Mouse (Mus musculus) midbrain, embryonic 10.5 days (tissue): Measurements from ENCODE around the gene Gm14288. TPM values are rescaled to one million over a fixed set of nuclear protein-coding genes. Genes with fewer than 3 reads are reported as not detected.
"Not testable (repeated sequence)": the region's sequence is repeated elsewhere in the genome, so short reads cannot be mapped to it uniquely, and the experiment has no call there.

Experiments
- DNase-seq: peaks from one replicate; pipeline ENCODE4 v3.0.0-alpha.2; 2017; ENCODE audit warnings: low spot score
- H3K27ac ChIP-seq: fragments of 300-500 bp; sonication (generic); replicated peaks from 2 replicates; pipeline ENCODE4 v1.5.1; 2016; ENCODE audit warnings: mild to moderate bottlenecking
- H3K27me3 ChIP-seq: fragments of 300-500 bp; sonication (generic); 2 replicates; pipeline ENCODE4 v1.6.1; 2016; ENCODE audit warnings: low read depth, mild to moderate bottlenecking; ENCODE audit not compliant: poor library complexity, severe bottlenecking
- H3K36me3 ChIP-seq: fragments of 300-500 bp; sonication (generic); 2 replicates; pipeline ENCODE4 v1.6.1; 2016; ENCODE audit warnings: mild to moderate bottlenecking, moderate library complexity
- H3K4me1 ChIP-seq: fragments of 300-500 bp; sonication (generic); 2 replicates; pipeline ENCODE4 v1.6.1; 2016
- H3K4me3 ChIP-seq: fragments of 300-500 bp; sonication (generic); 2 replicates; pipeline ENCODE4 v1.5.1; 2016; ENCODE audit warnings: mild to moderate bottlenecking, moderate library complexity
- H3K9me3 ChIP-seq: fragments of 300-500 bp; sonication (generic); replicated peaks from 2 replicates; pipeline ENCODE4 v1.6.1; 2016; ENCODE audit warnings: mild to moderate bottlenecking
- WGBS: fragments of 180-500 bp; shearing (Covaris S2); methylation state at CpG from one replicate; pipeline ENCODE4 v1.1.7; 2016; 5-methylcytosine and 5-hydroxymethylcytosine counted together
- polyA plus RNA-seq: library from polyadenylated mRNA; unstranded; fragments of >200 nt; fragmentation: Nextera tagmentation; extraction: Ambion mirVana; gene quantifications from 2 replicates; pipeline ENCODE4 v1.2.1, GENCODE M21; 2016

Gm14288 gene
- polyA plus RNA-seq = 1.6 and 1.8 TPM in 2 replicates

- H3K9me3 ChIP-seq, H3K36me3 ChIP-seq, H3K27me3 ChIP-seq, H3K4me3 ChIP-seq, DNase-seq, H3K4me1 ChIP-seq, H3K27ac ChIP-seq: not testable (repeated sequence)
- WGBS = no CpG with 5 or more reads among the region's 6 CpGs
Measured at GRCm38 (mm10) chr2:175800993-175801392, at the start of gene Gm14288. Gene Gm14288 (minus strand): TSS chr2:175801093.

- not testable (repeated sequence) for H3K36me3 ChIP-seq, H3K4me1 ChIP-seq, H3K27ac ChIP-seq, H3K4me3 ChIP-seq, H3K9me3 ChIP-seq, H3K27me3 ChIP-seq, DNase-seq
- no CpG with 5 or more reads among the region's 2 CpGs for WGBS
Measured at GRCm38 (mm10) chr2:175741237-175741636, 59.7 kb downstream of the Gm14288 start, which contains the start of gene Gm2007. Gene Gm2007 (plus strand): TSS chr2:175741537.

Other genes with a start within 250 kb of the Gm14288 start
- not detected in 2 replicates for gene Gm11007, start 157.1 kb downstream of the Gm14288 start, polyA plus RNA-seq
- 7.1 and 14.5 TPM in 2 replicates for gene Zfp969, start 97.4 kb downstream of the Gm14288 start, polyA plus RNA-seq
- not detected in 2 replicates for gene Gm2007, start 59.6 kb downstream of the Gm14288 start, polyA plus RNA-seq
- gene Gm6710, start 68.1 kb upstream of the Gm14288 start, polyA plus RNA-seq = 25.8 and 27.1 TPM in 2 replicates
- 4.7 and 5.0 TPM in 2 replicates for gene Zfp966, start 130.0 kb upstream of the Gm14288 start, polyA plus RNA-seq
- 29.8 and 34.9 TPM in 2 replicates for gene Gm2026, start 164.2 kb upstream of the Gm14288 start, polyA plus RNA-seq